Mouse (Mus musculus) lung, postnatal 0 days (tissue): ENCODE results near the gene Ccdc33.

ENCODE experiments used
- CTCF ChIP-seq: IDR thresholded peaks from 2 replicates; pipeline ENCODE4 v1.5.1; 2016; ENCODE audit warnings: antibody characterized with exemption, mild to moderate bottlenecking
- EP300 ChIP-seq: IDR thresholded peaks from 2 replicates; pipeline ENCODE4 v1.6.1; 2016; ENCODE audit warnings: antibody characterized with exemption, mild to moderate bottlenecking, control low read depth

DNA sequence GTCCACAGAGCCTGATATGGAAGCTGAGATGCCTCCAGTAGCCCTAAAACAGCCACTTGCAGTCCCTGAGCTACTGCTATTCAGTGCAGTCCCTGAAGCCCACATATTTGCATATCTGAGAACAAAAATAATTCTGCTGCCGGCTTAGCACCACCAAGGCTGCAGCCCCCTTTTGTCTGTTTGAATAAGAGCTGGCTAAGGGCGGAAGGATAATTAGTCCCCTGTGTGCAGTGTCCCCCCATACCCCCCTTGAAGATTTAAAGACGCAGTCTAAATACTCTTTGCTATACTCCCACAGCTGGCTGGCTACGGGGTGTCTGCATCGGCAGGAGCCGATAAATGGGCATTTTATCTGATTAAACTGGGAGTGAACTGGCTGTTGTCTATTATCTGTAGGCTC is 70.0 kb downstream of the Ccdc33 start:
- no peak for TF ChIP-seq CTCF
- TF ChIP-seq EP300 = no peak
